Mouse (Mus musculus): ENCODE results near the gene Ptprt.

GRCm38 (mm10) chr2:162391834-162392233, 269.1 kb downstream of the Ptprt start:
- TF ChIP-seq KAT2A (conservative IDR thresholded peaks at IDR 0.05; ENCODE audit: low read depth, low read length) (no peak), POLR2A (IDR thresholded peaks at IDR 0.05; ENCODE audit: control insufficient read depth in 1 of 2, insufficient read depth in 1 of 2, low read depth in 1 of 2, low read length in 2 of 2, poor library complexity in 1 of 2) (no peak), BHLHE40 (IDR thresholded peaks at IDR 0.05; ENCODE audit: borderline replicate concordance, low read depth, low read length) (no peak), GABPA (IDR thresholded peaks at IDR 0.05; ENCODE audit: low read depth, low read length) (no peak), TBP (IDR thresholded peaks at IDR 0.05; ENCODE audit: low read depth, low read length) (no peak), TAL1 (IDR thresholded peaks at IDR 0.05; ENCODE audit: low read length) (no peak), CTCF (IDR thresholded peaks at IDR 0.05 in 2 of 3, conservative IDR thresholded peaks at IDR 0.05 in 1 of 3; ENCODE audit: control insufficient read depth in 1 of 3, insufficient read depth in 1 of 3, low read depth in 2 of 3, low read length in 3 of 3, poor library complexity in 1 of 3, severe bottlenecking in 1 of 3) (no peak), E2F4 (IDR thresholded peaks at IDR 0.05; ENCODE audit: borderline replicate concordance, low read depth, low read length) (no peak), CHD1 (IDR thresholded peaks at IDR 0.05; ENCODE audit: low read depth, low read length) (no peak)
